Mouse (Mus musculus): Measurements from ENCODE around the gene Ciz1. TPM values are rescaled to one million over a fixed set of nuclear protein-coding genes. Genes with fewer than 3 reads are reported as not detected.
A peak's percentile ranks its signal among the peaks of the same experiment; 100 is the strongest.

Ciz1 gene
- total RNA-seq (2021): 10 to 100 TPM; 29.3 to 30.0 TPM
- long read RNA-seq, experiment 1, partial matches to known transcripts: 5 of 32 reads
- long read RNA-seq, experiment 1, other reads (novel, unspliced or antisense): 26 of 32 reads
- long read RNA-seq, experiment 2, partial matches to known transcripts: 1 of 17 reads
- long read RNA-seq, experiment 2, other reads (novel, unspliced or antisense): 15 of 17 reads

- no peak for DNase-seq
- intact Hi-C loops (cut with DNase I; ENCODE audit: low total_unique reads): loop anchor here (5.0 kb wide), 1 partner anchor 45 kb away; no protein-coding TSS in a partner anchor
Measured at GRCm38 (mm10) chr2:32352151-32353006, at the start of gene Ciz1. Gene Ciz1, plus strand, starts transcription at chr2:32352327.

GRCm38 (mm10) chr2:32302952-32303351 lies 49.2 kb upstream of the Ciz1 start:
- intact Hi-C loops (cut with DNase I; ENCODE audit: low total_unique reads): no loop called here
- DNase-seq: no peak

DNA sequence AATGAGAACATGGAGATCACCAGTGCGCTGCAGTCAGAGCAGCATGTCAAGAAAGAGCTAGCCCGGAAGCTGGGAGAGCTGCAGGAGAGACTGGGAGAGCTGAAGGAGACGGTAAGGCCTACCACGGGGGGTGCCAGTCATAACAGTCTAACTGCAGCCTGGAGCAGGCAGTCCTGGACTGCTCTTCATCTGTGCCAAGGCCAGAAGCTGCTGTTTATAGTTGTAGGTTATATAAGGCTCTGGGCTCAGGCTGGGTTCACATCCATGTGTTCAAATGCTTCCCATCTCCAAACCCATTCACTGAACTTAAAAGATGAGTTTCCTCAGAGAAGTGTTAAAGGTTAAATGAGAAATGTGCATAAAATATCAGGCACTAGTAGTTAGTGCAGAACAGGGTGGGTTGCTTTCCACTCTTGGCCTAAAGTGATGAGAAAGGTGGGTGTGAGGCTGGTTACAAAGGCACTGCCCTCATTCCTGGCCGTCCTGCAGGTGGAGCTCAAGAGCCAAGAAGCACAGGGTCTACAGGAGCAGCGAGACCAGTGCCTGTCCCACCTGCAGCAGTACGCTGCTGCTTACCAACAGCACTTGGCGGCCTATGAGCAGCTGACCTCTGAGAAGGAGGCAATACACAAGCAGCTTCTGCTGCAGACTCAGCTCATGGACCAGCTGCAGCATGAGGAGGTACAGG lies 47.8 kb upstream of the Ciz1 start:
- intact Hi-C loops (cut with DNase I; ENCODE audit: low total_unique reads): no loop called here
- DNase-seq: peak; percentile 56

DNA sequence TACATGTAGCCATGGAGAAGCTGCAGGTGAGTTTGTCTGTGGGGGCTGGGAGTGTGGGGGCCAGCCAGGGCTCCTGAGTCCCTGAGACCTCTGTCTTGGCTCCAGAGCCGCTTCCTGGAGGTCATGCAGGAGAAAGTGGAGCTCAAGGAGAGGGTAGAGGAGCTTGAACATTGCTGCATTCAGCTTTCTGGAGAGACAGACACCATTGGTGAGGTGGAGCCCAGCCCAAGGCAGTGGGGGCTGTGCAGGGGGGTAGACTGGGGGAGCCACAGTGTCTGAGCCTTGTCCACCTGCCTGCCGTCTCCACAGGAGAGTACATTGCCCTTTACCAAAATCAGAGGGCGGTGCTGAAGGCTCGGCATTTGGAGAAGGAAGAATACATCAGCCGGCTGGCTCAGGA lies 46.5 kb upstream of the Ciz1 start:
- intact Hi-C loops (cut with DNase I; ENCODE audit: low total_unique reads): loop anchor here (5.0 kb wide), 1 partner anchor 47 kb away; the partner anchor contains the start of genes Ciz1 and Dnm1
- no peak for DNase-seq

- no peak for DNase-seq
- intact Hi-C loops (cut with DNase I; ENCODE audit: low total_unique reads): loop anchor here (5.0 kb wide), 1 partner anchor 46 kb away; the partner anchor contains the start of genes Ciz1 and Dnm1
Measured at GRCm38 (mm10) chr2:32306176-32306575, 46.0 kb upstream of the Ciz1 start.

DNA sequence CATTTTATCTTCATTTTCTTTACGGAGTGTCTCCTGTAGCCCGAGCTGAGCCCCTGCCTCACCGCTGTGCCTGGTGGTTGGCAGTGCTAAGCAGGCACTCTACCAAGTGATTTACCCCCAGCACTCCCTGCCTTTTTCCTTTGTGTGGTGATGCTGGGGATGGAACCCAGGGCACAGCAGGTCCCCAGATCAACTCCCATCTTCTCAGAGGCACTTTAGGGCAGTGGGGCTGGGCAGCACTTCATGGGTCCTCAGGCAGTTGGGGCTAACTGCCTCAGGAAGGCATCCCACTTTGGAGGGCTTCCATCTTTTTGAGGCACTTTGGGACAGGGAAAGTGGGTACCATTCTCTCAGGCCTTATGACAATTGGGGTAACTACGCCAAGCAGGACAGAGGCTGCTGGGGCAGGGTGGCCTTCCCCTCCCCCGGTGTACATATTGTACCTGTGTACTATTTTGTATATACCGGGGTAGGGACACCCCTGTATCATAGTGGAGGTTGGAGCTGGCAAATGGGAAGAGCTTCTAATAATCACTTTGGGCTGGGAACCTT lies 44.8 kb upstream of the Ciz1 start:
- intact Hi-C loops (cut with DNase I; ENCODE audit: low total_unique reads): loop anchor here (5.0 kb wide), 1 partner anchor 45 kb away; the partner anchor contains the start of genes Ciz1 and Dnm1
- DNase-seq: no peak

DNA sequence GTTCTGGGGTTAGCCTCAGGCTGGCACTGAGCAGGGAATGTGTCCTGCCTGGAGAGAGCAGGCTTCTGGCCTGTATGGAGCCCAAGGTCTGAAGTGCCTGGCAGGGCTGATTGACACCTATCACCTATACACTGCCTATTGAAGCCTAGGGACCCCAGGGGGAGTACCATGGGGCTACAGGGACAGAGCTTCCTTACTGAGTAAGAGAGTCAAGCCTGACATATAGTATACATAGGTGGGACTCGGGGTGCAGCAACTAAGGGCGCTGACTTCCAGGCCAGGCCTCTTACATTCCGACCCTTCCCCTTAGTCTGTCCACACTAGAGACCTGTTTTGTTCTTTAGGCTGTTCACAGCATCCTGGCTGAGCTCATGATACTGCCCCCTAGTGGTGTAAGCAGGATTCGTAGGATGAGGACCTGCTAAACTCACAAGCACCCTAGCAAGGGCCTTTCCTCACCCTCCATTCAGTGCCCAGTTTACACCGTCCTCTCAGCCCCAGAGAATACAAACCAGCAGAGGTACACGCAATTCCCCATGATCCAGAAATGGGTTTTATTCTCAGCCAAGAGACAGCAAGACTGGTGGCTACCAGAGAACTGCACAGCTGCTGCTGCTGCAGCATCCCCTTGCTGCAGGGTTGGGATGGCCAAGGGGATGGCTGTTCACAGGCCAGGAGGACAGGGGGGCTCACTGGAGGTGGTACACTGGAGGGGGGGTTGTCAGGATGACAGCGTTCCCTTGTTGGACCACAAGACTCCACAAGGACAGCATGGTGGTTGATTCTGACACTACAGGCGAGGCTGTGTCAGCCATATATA lies 44.0 kb upstream of the Ciz1 start:
- intact Hi-C loops (cut with DNase I; ENCODE audit: low total_unique reads): loop anchor here (5.0 kb wide), 1 partner anchor 44 kb away; the partner anchor contains the start of genes Ciz1 and Dnm1
- peak; percentile 55 for DNase-seq

DNA sequence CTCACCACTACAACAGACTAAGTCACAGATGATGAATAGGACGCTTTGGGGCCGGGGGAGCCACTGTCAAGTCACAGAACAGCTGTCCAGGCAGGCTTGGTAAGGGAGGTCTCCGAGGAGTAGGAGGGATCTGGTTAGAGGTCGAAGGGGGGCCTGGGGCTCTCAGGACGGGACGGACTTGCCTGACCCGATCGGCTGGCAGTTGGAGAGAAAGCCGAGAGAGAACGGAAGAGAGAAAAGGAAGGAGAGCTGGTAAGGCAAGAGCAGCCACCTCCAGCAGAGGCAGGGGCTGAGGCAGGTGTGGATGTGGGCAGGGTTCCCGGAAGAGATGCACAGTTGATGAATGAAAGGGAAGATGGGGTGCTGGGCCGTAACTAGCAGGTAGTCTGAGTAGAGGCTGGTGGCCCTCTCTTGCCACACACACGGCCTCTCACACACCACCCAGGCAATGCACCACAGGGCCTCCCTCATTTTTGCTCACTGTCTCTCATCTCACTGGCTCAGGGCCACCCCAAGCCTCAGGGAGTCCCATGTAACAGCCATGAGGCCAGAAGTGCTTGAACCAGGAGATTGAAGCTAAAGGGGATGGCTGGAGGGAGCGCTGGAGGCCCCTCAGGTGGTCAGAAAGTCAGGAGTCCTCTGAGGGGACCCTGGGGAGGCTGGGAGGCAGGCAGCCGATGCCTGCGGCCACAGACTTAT lies 43.1 kb upstream of the Ciz1 start:
- DNase-seq: no peak
- intact Hi-C loops (cut with DNase I; ENCODE audit: low total_unique reads): loop anchor here (5.0 kb wide), 1 partner anchor 43 kb away; the partner anchor contains the start of genes Ciz1 and Dnm1

- intact Hi-C loops (cut with DNase I; ENCODE audit: low total_unique reads): no loop called here
- DNase-seq: no peak
Measured at GRCm38 (mm10) chr2:32310096-32310845, 41.9 kb upstream of the Ciz1 start.

DNA sequence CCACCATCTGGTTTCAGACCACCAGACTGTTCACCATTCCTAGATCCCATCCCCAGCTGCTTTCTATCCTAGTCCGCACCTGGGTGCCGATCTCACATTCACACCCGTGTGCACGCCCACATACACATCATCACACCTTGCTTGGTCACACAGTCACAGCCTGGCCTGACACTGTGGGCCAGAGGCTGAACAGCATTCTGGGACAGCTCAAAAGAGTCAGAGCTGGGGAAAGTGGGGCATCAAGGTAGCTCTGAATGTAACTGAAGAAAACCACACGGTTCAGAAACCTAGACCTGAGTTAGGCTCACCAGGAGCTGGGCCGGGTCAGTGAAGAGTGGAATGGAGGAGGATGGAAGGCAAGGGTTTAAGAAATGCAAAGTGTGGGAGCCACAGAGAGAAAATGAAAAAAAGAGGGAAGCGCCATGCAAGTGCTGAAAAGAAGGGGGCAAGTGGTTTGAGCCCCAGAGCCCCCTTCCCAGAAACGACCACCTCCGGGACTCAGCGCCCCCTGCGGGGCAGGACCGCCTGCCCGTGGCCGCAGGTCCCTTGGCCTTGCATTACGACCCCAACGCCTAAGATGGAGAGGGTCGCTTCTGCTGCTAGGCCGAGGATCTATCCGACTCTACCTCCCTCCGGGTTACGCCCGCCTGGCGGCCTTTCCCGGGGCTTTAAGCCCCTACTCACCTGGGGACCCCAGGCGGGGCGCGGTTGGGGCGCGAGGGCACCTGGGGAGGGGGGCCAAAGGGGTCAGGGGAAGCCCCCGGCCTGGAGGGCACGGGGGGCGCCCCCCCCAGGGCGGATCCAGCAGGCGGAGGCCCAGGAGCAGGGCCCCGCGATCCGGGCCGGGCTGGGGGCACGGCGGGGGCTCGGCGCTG lies 40.4 kb upstream of the Ciz1 start:
- no peak for DNase-seq
- intact Hi-C loops (cut with DNase I; ENCODE audit: low total_unique reads): no loop called here

DNA sequence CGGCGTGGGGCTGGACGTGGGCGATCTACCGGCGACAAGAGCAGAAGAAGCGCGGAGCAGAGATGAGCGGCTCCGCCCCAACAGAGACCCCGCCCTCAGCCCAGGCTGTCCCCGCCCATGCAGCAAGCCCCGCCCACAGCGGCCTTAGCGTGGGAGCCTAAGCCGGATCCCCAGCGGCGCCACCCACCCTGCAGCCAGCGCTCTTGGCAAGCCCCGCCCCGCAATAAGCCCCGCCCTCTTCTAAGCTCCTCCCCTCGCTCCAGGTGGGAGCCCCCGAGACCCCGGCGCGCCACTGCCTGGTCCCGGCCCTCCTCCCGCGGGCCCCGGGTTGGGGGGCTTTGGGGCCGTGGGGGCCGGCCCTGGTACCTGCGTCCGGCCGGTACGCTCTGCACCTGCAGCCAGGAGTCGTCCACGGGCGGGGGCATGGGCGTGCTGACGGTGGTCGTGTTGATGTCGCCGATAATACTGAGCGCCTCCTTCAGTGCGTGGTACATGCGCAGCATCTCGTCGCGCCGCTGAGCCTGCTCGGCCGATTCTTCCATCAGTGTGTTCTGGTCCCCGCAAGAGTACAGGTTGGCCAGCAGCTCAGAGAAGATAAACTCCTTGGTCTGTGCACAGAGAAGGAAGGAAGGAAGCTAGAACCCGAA lies 39.7 kb upstream of the Ciz1 start:
- intact Hi-C loops (cut with DNase I; ENCODE audit: low total_unique reads): no loop called here
- DNase-seq: peak; percentile 84

- intact Hi-C loops (cut with DNase I; ENCODE audit: low total_unique reads): no loop called here
- no peak for DNase-seq
Measured at GRCm38 (mm10) chr2:32314831-32315230, 37.3 kb upstream of the Ciz1 start.

GRCm38 (mm10) chr2:32315751-32316150 lies 36.4 kb upstream of the Ciz1 start:
- peak; percentile 65 for DNase-seq
- intact Hi-C loops (cut with DNase I; ENCODE audit: low total_unique reads): no loop called here

DNA sequence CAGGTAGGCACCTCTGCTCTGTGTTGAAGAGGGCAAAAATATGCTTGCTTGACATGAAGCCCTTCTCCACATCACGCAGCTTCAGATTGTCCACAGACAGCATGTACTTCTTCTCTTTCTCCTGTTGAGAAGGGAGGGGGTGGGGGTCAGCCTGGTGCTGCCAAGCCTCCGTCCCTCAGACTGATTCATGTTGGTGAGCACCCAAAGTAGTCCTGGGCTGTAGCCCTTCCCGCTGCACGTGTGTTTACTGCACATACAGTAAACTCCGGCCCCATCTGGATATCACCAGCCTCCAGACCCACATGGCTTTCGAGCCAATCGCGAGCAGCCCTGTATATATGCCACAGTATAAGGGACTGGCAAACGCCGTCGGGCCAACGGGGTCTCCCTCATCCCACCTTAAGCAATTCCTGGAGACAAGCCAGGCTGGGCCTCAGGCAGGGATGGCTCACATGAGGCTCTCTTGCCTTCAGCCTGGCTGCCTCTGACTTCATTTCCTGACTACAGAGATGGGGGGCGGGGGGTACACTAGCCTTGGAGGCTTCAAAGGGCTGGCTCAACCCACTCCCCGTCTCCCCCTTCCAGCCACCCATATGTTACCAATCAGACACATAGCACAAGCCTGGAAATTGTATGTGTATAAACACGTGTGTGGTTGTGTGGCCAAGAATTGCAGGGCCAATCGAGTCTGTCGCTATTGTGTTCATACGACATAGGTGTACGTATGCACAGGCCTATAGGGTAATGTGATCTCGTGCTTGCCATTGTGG lies 35.1 kb upstream of the Ciz1 start:
- intact Hi-C loops (cut with DNase I; ENCODE audit: low total_unique reads): no loop called here
- DNase-seq: no peak

- intact Hi-C loops (cut with DNase I; ENCODE audit: low total_unique reads): no loop called here
- peak; percentile 87 for DNase-seq
Measured at GRCm38 (mm10) chr2:32317791-32318417, 34.2 kb upstream of the Ciz1 start.
